Mouse (Mus musculus): ENCODE results near the gene Klf7. TPM values are rescaled to one million over a fixed set of nuclear protein-coding genes. Genes with fewer than 3 reads are reported as not detected.

Gene Klf7
- polyA plus RNA-seq, 1 experiment from 2014 or later = 127 TPM

- Histone ChIP-seq H3K4me1 (ENCODE audit: control insufficient read depth, insufficient read depth, low read depth, low read length) (peaks cover 20% of the 10 kb centered on the region), H3K36me3 (ENCODE audit: control insufficient read depth, insufficient read depth, low read length) (peaks cover 7% of the 10 kb centered on the region), H3K4me3 (ENCODE audit: low read length) (no peak overlapping the region), H3K4me2 (ENCODE audit: low read length) (no peak overlapping the region), H3K9ac (ENCODE audit: low read depth, low read length) (no peak overlapping the region), H3K27me3 (replicated peaks; ENCODE audit: control insufficient read depth, insufficient read depth, low read length) (no peaks in the 10 kb centered on the region), H3K27ac (ENCODE audit: low read depth, low read length) (no peak overlapping the region), H3K9me3 (ENCODE audit: control insufficient read depth, low read length) (no peaks in the 10 kb centered on the region)
- ATAC-seq = no peak
- WGBS = 58% methylated on average over 2 of the region's 2 CpGs
These were observed 40.9 kb downstream of the Klf7 start for GRCm38 (mm10) chr1:64081217-64081616.

DNA sequence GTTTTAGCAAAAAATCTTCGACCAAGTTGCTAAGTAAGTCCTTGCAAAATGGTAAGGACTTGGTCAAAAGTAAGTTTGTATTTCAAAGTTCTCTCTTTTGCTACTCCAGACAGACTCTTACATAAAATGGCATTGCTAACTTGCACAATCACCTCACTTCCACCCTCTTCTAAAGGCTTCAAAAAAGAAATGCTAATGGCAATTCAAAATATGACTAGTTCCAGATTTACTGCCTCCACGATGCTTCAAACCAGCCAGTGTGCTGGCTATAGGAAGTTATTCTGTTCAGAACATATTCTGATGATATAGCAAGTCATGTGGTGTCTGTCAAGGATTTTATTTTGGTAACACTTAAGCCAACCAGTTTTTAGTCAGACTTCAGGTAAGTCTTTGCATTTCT is 41.8 kb downstream of the Klf7 start:
- Histone ChIP-seq H3K4me3 (ENCODE audit: low read length) (no peak overlapping the region), H3K4me2 (ENCODE audit: low read length) (no peak overlapping the region), H3K27me3 (replicated peaks; ENCODE audit: control insufficient read depth, insufficient read depth, low read length) (no peaks in the 10 kb centered on the region), H3K27ac (ENCODE audit: low read depth, low read length) (no peak overlapping the region), H3K4me1 (ENCODE audit: control insufficient read depth, insufficient read depth, low read depth, low read length) (peaks cover 17% of the 10 kb centered on the region), H3K36me3 (ENCODE audit: control insufficient read depth, insufficient read depth, low read length) (peaks cover 7% of the 10 kb centered on the region), H3K9ac (ENCODE audit: low read depth, low read length) (no peak overlapping the region), H3K9me3 (ENCODE audit: control insufficient read depth, low read length) (no peaks in the 10 kb centered on the region)
- WGBS = 92% methylated on average over 2 of the region's 2 CpGs
- ATAC-seq = no peak

GRCm38 (mm10) chr1:64078747-64079211 is 43.3 kb downstream of the Klf7 start:
- Histone ChIP-seq H3K4me3 (ENCODE audit: low read length) (no peak overlapping the region), H3K36me3 (ENCODE audit: control insufficient read depth, insufficient read depth, low read length) (peaks cover 7% of the 10 kb centered on the region), H3K4me2 (ENCODE audit: low read length) (no peak overlapping the region), H3K9ac (ENCODE audit: low read depth, low read length) (no peak overlapping the region), H3K27me3 (replicated peaks; ENCODE audit: control insufficient read depth, insufficient read depth, low read length) (no peaks in the 10 kb centered on the region), H3K27ac (ENCODE audit: low read depth, low read length) (no peak overlapping the region), H3K4me1 (ENCODE audit: control insufficient read depth, insufficient read depth, low read depth, low read length) (peaks cover 18% of the 10 kb centered on the region), H3K9me3 (ENCODE audit: control insufficient read depth, low read length) (no peaks in the 10 kb centered on the region)
- peak; percentile 67 for ATAC-seq
- 64% methylated on average over 20 of the region's 20 CpGs for WGBS

GRCm38 (mm10) chr1:64078011-64078746 is 43.9 kb downstream of the Klf7 start:
- H3K9ac ChIP-seq (ENCODE audit: low read depth, low read length) = no peak overlapping the region
- H3K9me3 ChIP-seq (ENCODE audit: control insufficient read depth, low read length) = no peaks in the 10 kb centered on the region
- no peaks in the 10 kb centered on the region for H3K27me3 ChIP-seq (replicated peaks; ENCODE audit: control insufficient read depth, insufficient read depth, low read length)
- H3K4me2 ChIP-seq (ENCODE audit: low read length) = no peak overlapping the region
- 70% methylated on average over 9 of the region's 9 CpGs for WGBS
- no peak overlapping the region; the same call in 1 of the 2 replicates for H3K27ac ChIP-seq (ENCODE audit: low read depth, low read length)
- no peak overlapping the region for H3K4me3 ChIP-seq (ENCODE audit: low read length)
- H3K4me1 ChIP-seq (ENCODE audit: control insufficient read depth, insufficient read depth, low read depth, low read length) = peaks cover 18% of the 10 kb centered on the region
- peak; percentile 28 for ATAC-seq
- peaks cover 7% of the 10 kb centered on the region for H3K36me3 ChIP-seq (ENCODE audit: control insufficient read depth, insufficient read depth, low read length)

- Histone ChIP-seq H3K27me3 (replicated peaks; ENCODE audit: control insufficient read depth, insufficient read depth, low read length) (no peaks in the 10 kb centered on the region), H3K27ac (ENCODE audit: low read depth, low read length) (no peak overlapping the region), H3K9ac (ENCODE audit: low read depth, low read length) (no peak overlapping the region), H3K4me2 (ENCODE audit: low read length) (no peak overlapping the region), H3K9me3 (ENCODE audit: control insufficient read depth, low read length) (no peaks in the 10 kb centered on the region), H3K4me1 (ENCODE audit: control insufficient read depth, insufficient read depth, low read depth, low read length) (peaks cover 13% of the 10 kb centered on the region), H3K4me3 (ENCODE audit: low read length) (no peak overlapping the region), H3K36me3 (ENCODE audit: control insufficient read depth, insufficient read depth, low read length) (peaks cover 7% of the 10 kb centered on the region)
- 59% methylated on average over 5 of the region's 5 CpGs for WGBS
- no peak for ATAC-seq
These were observed 48.0 kb downstream of the Klf7 start for GRCm38 (mm10) chr1:64074051-64074450.

GRCm38 (mm10) chr1:64070947-64071346 is 51.1 kb downstream of the Klf7 start:
- Histone ChIP-seq H3K4me3 (ENCODE audit: low read length) (no peak overlapping the region), H3K4me1 (ENCODE audit: control insufficient read depth, insufficient read depth, low read depth, low read length) (peaks cover 29% of the 10 kb centered on the region), H3K4me2 (ENCODE audit: low read length) (no peak overlapping the region), H3K36me3 (ENCODE audit: control insufficient read depth, insufficient read depth, low read length) (no peaks in the 10 kb centered on the region), H3K9me3 (ENCODE audit: control insufficient read depth, low read length) (no peaks in the 10 kb centered on the region), H3K9ac (ENCODE audit: low read depth, low read length) (no peak overlapping the region), H3K27me3 (replicated peaks; ENCODE audit: control insufficient read depth, insufficient read depth, low read length) (no peaks in the 10 kb centered on the region), H3K27ac (ENCODE audit: low read depth, low read length) (no peak overlapping the region)
- WGBS = 68% methylated on average over 2 of the region's 2 CpGs
- ATAC-seq = no peak

GRCm38 (mm10) chr1:64066320-64067254 is 55.5 kb downstream of the Klf7 start:
- peak; percentile 92 for ATAC-seq
- H3K9ac ChIP-seq (ENCODE audit: low read depth, low read length) = peak overlapping the region; percentile 27
- H3K27me3 ChIP-seq (replicated peaks; ENCODE audit: control insufficient read depth, insufficient read depth, low read length) = no peaks in the 10 kb centered on the region
- H3K27ac ChIP-seq (ENCODE audit: low read depth, low read length) = peak overlapping the region; percentile 78
- no peaks in the 10 kb centered on the region for H3K9me3 ChIP-seq (ENCODE audit: control insufficient read depth, low read length)
- WGBS = 14% methylated on average over 10 of the region's 10 CpGs
- H3K4me2 ChIP-seq (ENCODE audit: low read length) = peak overlapping the region; percentile 42
- no peak overlapping the region for H3K4me3 ChIP-seq (ENCODE audit: low read length)
- peaks cover 55% of the 10 kb centered on the region for H3K4me1 ChIP-seq (ENCODE audit: control insufficient read depth, insufficient read depth, low read depth, low read length)
- H3K36me3 ChIP-seq (ENCODE audit: control insufficient read depth, insufficient read depth, low read length) = no peaks in the 10 kb centered on the region

- 41% methylated on average over 10 of the region's 10 CpGs for WGBS
- Histone ChIP-seq H3K36me3 (ENCODE audit: control insufficient read depth, insufficient read depth, low read length) (no peaks in the 10 kb centered on the region), H3K9me3 (ENCODE audit: control insufficient read depth, low read length) (no peaks in the 10 kb centered on the region), H3K9ac (ENCODE audit: low read depth, low read length) (no peak overlapping the region), H3K27me3 (replicated peaks; ENCODE audit: control insufficient read depth, insufficient read depth, low read length) (no peaks in the 10 kb centered on the region), H3K4me3 (ENCODE audit: low read length) (no peak overlapping the region), H3K4me1 (ENCODE audit: control insufficient read depth, insufficient read depth, low read depth, low read length) (peaks cover 56% of the 10 kb centered on the region), H3K27ac (ENCODE audit: low read depth, low read length) (peak overlapping the region; percentile 36; the same call in 1 of the 2 replicates), H3K4me2 (ENCODE audit: low read length) (no peak overlapping the region)
- no peak for ATAC-seq
These were observed 60.6 kb downstream of the Klf7 start for GRCm38 (mm10) chr1:64061488-64061887.
